Mouse (Mus musculus): ENCODE data around the gene Clic1.

Clic1 gene

DNA sequence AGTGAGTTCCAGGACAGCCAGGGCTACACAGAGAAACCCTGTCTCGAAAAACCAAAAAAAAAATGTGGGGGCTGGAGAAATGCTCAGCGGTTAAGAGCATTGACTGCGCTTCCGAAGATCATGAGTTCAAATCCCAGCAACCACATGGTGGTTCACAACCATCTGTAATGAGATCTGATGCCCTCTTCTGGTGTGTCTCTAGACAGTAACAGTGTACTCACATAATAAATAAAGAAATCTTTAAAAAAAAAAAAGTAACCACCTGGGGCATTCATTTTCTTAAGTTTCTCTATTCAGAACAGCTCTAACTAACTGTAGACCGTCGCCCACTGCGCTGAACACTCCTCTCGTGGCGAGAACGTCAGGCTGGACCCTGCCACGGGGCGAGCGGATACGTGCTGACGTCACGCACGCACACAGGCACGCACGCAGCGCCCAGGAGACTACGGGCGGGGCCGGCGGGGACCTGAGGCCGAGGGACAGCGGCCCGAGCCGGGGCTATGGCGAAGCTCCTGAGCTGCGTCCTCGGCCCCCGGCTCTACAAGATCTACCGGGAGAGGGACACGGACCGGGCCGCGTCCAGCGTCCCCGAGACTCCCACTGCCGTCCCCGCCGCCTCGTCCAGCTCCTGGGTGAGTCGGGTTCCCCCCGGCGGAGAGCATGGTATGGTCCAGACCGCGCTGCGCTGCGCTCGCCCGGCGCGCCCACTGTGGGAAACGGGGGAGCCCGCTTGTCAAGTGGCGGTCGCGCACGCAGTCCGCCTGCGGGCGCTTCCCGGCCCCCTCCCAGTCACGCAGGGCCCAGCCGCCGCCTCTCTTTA, 39.3 kb downstream of the Clic1 start, which contains the start of gene Abhd16a:
TSS of gene Abhd16a (plus strand) at position 439 of the 820 bp plus-strand sequence.
- DNase-seq (ENCODE audit: extremely low read depth, low read depth): peak; percentile 74

DNA sequence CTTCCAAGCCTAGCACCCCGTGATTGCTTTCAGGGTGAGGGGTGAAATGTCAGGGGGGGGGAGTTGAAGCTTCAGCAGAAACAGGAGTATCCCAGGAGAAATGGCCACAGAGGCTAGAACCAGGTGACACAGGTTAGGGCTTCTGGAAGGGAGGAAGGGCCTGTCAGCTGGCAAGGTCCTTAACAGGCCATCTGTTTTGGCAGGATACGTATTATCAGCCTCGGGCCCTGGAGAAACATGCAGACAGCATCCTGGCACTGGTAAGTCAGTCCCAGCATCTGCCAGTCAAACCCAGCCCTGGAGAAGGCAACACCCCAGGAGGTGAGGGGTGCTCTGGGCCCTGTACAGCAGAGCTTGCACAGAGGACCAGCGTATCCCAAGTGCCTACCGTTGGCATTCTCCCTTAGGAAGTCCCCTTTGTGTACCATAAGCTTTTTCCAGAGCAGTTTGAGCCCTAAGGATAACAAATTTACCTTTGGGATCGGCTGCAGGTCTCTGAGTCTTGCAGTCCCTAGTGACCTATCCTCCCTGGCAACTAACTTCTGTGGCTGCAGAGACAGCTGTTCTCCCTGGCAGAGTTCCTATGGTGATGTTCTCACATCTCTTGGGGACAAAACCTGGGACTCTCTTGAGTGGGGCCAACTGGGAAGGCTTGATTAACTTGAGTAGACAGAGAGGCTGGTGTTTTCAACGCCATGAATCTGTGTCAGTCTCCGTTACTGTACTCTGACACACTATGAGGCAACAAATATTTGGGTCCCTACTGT, 40.6 kb downstream of the Clic1 start:
- no peak for DNase-seq (ENCODE audit: extremely low read depth, low read depth)

DNA sequence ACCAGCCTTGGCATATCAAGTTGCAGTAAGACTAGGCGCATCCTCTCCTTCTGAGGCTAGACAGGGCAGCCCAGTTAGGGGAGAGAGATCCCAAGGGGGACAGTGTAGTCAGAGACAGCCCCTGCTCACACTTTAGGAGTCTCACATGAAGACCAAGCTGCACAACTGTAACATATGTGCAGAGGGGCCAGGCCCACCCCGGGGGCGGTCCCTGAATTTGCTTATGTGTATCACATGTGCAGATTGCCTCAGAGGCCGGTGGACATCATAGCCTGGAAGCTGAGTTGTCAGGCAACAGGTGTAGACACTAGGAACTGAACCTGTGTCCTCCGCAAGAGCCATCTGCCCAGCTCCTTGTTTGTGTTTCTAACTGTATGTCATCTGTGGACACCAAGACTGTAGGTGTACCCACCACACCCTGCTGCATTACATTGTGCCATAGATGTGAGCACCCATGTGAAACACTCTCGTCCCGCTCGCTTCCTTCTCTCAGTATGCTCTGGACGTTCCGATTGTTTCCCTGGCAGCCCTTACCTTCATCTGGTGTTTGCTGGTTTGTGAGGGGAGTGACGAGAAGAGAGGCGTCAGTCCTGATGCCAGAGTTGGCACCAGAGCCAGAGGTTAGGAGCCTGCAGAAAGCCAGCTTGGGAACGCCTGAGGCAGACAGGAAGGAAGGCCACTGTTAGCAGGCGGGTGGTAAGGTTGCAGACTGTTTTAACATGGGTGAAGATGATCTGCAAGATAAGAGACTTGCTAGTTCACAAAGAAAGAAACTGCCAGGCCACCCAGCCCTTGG, 42.8 kb downstream of the Clic1 start:
- DNase-seq (ENCODE audit: extremely low read depth, low read depth): no peak

DNA sequence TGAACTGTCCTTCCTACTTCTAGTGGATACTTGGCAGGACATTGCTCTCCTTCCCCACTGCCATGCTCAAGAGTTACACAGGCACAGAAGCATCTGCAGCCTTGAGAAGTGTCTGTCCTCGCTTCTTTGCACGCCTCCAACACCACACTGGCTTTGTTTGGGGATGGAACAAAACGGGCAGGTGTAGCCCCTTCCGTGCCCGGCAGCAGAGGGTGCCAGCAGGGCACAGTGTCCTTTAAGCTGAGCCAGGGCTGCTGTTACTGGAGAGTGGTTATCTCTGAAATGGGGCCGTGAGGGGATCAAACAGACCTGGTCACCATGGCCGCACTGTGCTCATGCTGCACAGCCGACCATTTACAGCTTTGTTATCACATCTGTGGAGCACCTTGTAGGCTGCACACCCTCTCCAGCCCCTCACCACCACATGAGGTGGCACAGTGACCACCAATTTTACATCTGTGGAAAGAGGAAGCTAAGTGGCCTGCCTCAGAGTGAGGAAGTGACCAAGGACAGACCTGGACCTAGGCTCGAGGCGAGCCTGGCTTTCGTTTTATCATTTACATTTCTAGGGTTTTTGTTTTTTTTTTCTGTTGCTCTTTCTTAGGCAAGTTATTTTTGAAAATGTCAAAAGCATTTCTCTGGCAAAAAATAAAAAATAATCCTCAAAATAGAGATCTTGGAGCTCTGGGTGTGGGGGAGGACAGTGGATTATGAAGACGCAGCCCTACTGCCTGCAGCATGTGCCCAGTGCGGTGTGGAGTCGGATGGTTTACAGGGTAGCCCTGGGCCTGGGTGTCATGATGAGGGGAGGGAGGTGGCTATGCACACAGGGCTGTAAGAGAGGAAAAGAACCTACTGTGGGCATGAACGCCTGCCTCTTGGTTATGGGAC, 45.0 kb downstream of the Clic1 start:
- DNase-seq (ENCODE audit: extremely low read depth, low read depth): no peak

DNA sequence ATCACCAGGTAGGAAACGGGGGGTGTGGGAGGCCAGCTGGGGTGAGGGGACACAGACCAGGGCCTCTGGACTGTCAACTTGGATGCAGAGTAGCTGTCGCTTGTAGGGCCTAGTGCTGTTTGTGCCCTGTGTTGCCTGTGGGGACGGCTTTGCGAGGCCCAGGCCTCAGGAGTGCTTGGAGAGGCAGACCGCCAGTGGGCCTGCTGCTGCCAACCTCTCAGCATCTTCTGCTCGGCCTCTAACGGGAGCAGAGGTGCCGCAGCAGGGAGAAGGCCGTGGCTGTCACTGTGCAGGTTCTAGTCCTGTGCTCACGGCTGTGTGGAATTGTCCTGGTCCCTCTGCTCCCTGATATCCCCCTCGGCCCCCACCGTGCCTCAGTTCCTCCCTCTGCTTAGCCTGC, 46.8 kb downstream of the Clic1 start:
- no peak for DNase-seq (ENCODE audit: extremely low read depth, low read depth)

DNA sequence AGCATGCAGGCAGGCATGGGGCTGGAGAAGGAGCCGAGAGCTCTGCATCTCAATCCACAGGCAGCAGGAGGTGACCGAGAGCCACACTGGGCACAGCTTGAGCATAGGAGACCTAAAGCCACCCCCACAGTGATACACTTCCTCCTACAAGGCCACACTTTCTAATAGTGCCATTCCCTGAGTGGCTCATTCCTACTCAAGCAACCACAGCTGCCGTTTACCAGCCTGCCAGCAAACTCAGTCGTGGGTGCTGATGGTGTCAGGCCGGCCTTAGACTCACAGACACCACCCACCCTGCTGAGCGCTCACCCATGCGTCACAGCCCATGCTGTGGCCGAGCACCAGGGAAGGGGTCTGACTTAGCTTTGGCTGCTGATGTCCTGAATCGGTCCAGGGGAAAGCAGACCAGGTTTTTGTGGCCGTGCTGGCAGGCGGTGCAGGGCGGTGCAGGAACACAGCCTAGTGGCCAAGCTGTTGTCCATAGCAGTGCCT, 47.4 kb downstream of the Clic1 start:
- no peak for DNase-seq (ENCODE audit: extremely low read depth, low read depth)

DNA sequence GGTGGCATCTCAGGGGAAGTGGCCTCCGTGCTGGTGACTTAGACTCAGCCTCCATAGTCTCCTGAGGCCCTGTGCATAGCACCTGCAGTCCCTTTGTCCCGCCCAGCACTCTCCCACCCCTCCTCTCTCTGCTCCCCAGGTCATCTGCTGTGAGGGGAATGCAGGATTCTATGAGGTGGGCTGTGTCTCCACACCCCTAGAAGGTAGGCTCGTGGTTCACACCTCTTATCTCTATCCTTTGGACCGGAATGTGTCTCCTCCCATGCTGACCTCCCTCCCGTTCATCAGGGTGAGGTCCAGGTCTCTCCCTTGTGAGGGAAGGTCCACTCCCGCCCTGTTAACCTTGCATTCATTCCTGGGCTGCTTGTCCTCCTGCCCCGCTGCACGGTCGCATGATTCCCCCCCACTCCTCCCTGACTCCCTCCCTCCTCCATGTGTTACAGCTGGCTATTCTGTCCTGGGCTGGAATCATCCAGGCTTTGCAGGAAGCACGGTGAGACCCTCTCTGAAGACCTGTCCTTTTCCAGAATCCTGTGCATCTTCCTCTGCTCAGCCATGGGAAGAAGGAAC, 50.5 kb downstream of the Clic1 start:
- no peak for DNase-seq (ENCODE audit: extremely low read depth, low read depth)

DNA sequence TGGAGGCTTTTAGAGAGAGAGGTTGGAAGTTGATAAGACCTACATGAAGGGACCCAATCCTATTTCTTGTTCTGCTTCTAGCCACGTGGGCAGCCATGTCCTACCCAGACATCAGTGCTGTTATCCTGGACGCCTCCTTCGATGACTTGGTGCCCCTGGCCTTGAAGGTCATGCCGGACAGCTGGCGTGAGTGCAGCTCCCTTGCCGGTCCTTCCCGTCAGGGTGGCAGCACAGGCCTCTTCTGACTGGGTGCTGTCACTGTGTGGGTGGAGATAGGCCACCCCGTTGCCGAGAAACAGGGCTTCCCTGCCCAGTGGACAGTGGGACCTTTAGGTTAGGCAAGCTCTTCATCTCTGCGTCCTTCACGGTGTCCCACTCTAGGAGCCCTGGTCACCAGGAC, 51.4 kb downstream of the Clic1 start:
- DNase-seq (ENCODE audit: extremely low read depth, low read depth): no peak

DNA sequence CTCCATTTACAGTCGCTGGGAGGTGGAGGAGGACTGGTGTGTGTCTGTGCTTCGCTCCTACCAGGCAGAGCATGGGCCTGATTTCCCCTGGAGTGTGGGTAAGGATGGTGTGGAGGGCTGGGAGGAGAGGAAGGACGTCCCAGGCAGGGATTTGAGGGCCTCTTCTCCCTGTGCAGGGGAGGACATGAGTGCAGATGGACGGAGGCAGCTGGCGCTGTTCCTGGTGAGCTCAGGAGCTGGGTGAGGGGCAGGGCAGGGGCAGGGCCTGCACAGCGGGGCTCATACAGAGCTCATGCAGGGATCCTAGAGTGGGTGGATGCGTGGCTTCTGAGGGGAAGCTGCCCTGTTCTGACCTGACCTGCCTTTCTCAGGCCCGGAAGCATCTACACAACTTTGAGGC, 52.5 kb downstream of the Clic1 start:
- DNase-seq (ENCODE audit: extremely low read depth, low read depth): no peak

DNA sequence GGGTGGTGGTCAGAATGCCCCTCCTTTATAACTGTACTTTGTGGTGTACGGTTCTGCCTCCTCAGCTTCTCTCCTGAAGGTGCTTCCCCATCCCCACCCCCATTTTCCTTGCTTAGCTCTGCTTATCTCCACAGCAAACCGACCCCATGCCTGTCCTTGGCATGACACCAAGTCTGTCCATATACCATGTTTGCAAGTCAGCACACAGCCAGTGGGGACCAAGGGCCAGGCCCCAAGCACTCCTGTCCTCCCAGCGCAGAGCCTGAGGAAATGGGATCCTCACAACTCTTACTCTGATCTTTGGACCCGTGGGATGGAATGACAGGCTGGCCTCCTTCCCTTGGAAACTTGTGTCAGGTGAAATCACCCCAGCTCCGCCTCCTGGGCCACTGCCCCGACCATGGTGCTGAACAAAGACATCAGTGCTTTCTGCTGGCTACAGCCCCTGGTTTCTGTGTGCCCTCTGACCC, 53.5 kb downstream of the Clic1 start:
- peak; percentile 93 for DNase-seq (ENCODE audit: extremely low read depth, low read depth)

DNA sequence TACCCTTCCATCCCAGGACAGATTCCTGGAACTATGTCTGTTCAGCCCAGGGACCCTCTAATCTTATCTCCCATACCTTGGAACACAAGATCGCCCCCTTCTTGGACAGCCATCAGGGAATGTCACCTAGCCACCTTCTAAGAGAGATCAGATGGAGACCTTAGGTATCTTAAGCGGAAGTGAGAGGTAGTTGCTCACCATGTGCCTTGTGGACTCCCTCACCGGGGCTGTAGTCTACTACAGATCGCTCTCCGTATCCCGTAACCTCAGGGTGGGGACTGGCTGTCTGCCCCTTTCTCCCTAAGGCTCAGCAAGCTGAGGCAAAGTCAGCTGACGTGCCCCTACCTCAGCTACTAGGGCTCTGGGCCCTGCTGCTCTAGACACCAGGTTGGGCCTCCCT, 54.3 kb downstream of the Clic1 start:
- DNase-seq (ENCODE audit: extremely low read depth, low read depth): no peak

DNA sequence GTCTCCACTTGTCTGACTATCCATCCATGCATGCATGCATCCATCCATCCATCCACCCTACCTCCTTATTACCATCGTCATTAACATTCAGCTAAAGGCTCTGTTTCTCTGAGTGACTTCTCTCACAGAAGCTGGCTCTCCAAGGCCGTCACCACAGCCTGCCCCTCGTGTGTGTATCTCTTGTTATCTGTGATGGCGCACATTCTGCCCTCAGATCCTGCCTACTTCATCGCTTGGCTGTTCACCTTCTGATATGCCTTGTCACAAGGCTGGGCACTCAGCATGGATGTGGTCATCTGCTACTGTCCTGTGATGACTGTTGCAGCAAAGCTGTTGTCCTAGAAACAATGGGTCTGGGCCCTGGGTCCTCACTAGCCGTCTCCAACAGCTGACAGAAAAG, 55.0 kb downstream of the Clic1 start:
- peak; percentile 79 for DNase-seq (ENCODE audit: extremely low read depth, low read depth)

DNA sequence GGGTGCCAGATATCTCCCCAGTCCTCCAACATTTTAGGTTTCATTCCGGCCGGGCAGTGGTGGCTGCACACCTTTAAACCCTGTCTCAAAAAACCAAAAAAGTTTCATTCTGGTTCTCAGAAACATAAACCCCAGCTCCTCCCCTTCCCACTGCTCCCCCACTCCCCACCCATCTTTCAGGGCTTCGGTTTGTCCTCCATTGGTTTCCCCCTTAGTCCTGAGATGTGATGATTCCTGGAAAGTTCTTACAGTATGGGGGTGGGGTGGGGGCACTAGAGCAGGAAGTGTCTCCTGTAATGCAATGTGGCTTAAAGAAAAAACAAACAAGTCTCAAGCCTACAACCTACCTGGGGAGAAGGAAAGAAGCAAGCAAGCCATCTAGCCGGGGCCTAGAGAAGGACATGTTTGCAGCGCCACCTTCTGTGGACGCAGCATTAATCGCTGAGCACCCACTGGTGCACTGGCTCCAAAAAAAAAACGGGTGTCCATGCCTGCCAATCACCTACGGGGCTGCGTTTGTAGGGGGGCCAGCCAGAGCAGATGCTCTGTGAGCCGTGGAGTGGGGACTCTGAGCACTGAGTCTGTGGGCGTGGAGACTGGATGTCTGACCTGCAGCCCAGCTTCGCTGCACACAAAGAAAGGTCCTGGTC, 56.1 kb downstream of the Clic1 start:
- DNase-seq (ENCODE audit: extremely low read depth, low read depth): no peak

DNA sequence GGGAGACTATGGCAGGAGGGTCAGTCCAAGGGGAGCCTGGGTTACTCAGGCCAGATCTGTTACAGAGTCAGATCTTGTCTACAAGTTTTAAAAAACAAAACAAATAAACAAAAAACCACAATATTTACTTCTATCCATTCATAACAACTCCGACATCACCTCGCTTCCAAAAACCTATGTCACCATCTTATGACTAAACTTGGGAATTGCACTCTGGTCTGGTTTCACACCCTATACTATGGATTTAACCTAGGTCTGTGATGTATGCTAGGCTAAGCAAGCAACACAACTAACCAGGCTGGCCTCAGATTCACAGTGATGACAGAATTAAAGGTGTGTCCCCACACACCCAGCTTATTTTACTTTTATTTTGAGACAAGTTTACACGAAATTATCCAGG, 56.8 kb downstream of the Clic1 start:
- no peak for DNase-seq (ENCODE audit: extremely low read depth, low read depth)

DNA sequence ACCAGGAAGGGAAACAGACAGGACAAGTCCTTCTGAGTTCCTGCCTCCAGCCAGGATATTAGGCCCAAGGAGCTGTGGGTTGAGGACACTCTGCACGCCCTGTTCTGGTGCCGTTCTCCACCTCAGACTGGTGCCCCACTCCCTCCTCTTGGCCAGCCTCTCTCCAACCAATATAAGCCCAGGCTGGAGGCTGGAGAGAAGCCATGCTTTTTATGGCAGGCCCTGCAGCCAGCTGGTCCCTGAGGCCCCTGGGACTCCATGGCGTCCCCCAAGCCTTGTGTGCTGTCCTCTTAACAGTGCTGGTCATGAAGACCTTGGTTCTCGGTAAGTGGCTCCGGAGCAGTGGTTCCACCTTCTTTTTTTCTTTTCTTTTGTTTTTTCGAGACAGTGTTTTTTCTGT, 58.3 kb downstream of the Clic1 start, which contains the start of gene Ly6g5c:
TSS of gene Ly6g5c (plus strand) at position 183 of the 400 bp plus-strand sequence.
- no peak for DNase-seq (ENCODE audit: extremely low read depth, low read depth)
